Mouse (Mus musculus): ENCODE results near the gene Marcksl1. TPM values are rescaled to one million over a fixed set of nuclear protein-coding genes. Genes with fewer than 3 reads are reported as not detected.
A peak's percentile ranks its signal among the peaks of the same experiment; 100 is the strongest.
"Not testable (repeated sequence)": the region's sequence is repeated elsewhere in the genome, so short reads cannot be mapped to it uniquely, and the experiment has no call there.

The Marcksl1 gene
- total RNA-seq, 2 experiments from 2014 or later, result 72.5 to 76.6 TPM

GRCm38 (mm10) chr4:129508834-129509600 lies 4.4 kb upstream of the Marcksl1 start:
- DNase-seq (ENCODE audit: low spot score in 2 of 2), result no peak

- DNase-seq (ENCODE audit: low spot score in 2 of 2), result no peak
These were observed 3.7 kb upstream of the Marcksl1 start for GRCm38 (mm10) chr4:129509650-129510049.

GRCm38 (mm10) chr4:129510723-129511412 lies 2.5 kb upstream of the Marcksl1 start:
- DNase-seq (ENCODE audit: low spot score in 2 of 2), result no peak

GRCm38 (mm10) chr4:129511413-129512096 lies 1.8 kb upstream of the Marcksl1 start:
- no peak for DNase-seq (ENCODE audit: low spot score in 2 of 2)

GRCm38 (mm10) chr4:129513891-129514290 lies 510 bp downstream of the Marcksl1 start:
- no peak for DNase-seq (ENCODE audit: low spot score in 2 of 2)

- DNase-seq (ENCODE audit: low spot score in 2 of 2), result peak in 1 of 2 experiments; percentile 47
These were observed 1.0 kb downstream of the Marcksl1 start for GRCm38 (mm10) chr4:129514300-129514898.

- DNase-seq (ENCODE audit: low spot score in 2 of 2), result no peak
These were observed 3.5 kb downstream of the Marcksl1 start for GRCm38 (mm10) chr4:129516925-129517324.

GRCm38 (mm10) chr4:129518519-129518918 lies 5.1 kb downstream of the Marcksl1 start:
- no peak for DNase-seq (ENCODE audit: low spot score in 2 of 2)

- no peak for DNase-seq (ENCODE audit: low spot score in 2 of 2)
These were observed 12.0 kb downstream of the Marcksl1 start for GRCm38 (mm10) chr4:129525338-129525737.

GRCm38 (mm10) chr4:129525889-129526288 lies 12.5 kb downstream of the Marcksl1 start:
- DNase-seq (ENCODE audit: low spot score in 2 of 2), result no peak

GRCm38 (mm10) chr4:129528901-129529300 lies 15.5 kb downstream of the Marcksl1 start:
- not testable (repeated sequence) for DNase-seq (ENCODE audit: low spot score in 2 of 2)

GRCm38 (mm10) chr4:129540012-129540411 lies 26.6 kb downstream of the Marcksl1 start:
- peak in 1 of 2 experiments; percentile 13 for DNase-seq (ENCODE audit: low spot score in 2 of 2)

- no peak for DNase-seq (ENCODE audit: low spot score in 2 of 2)
These were observed 28.6 kb downstream of the Marcksl1 start for GRCm38 (mm10) chr4:129541868-129542591.

- DNase-seq (ENCODE audit: low spot score in 2 of 2), result peak; percentile 89 to 96
These were observed 29.3 kb downstream of the Marcksl1 start, which contains the start of gene Hdac1 for GRCm38 (mm10) chr4:129542592-129543141. TSS of gene Hdac1 (minus strand) at chr4:129542713.

- DNase-seq (ENCODE audit: low spot score in 2 of 2), result no peak
These were observed 30.7 kb downstream of the Marcksl1 start for GRCm38 (mm10) chr4:129544106-129544505.

GRCm38 (mm10) chr4:129547631-129548030 lies 34.2 kb downstream of the Marcksl1 start:
- DNase-seq (ENCODE audit: low spot score in 2 of 2), result not testable (repeated sequence)

- no peak for DNase-seq (ENCODE audit: low spot score in 2 of 2)
These were observed 35.9 kb downstream of the Marcksl1 start for GRCm38 (mm10) chr4:129549306-129549705.

- no peak for DNase-seq (ENCODE audit: low spot score in 2 of 2)
These were observed 36.9 kb downstream of the Marcksl1 start for GRCm38 (mm10) chr4:129550295-129550694.

- not testable (repeated sequence) for DNase-seq (ENCODE audit: low spot score in 2 of 2)
These were observed 41.1 kb downstream of the Marcksl1 start for GRCm38 (mm10) chr4:129554512-129554911.

GRCm38 (mm10) chr4:129555421-129555861 lies 42.1 kb downstream of the Marcksl1 start:
- peak in 1 of 2 experiments; percentile 54 for DNase-seq (ENCODE audit: low spot score in 2 of 2)
